8 mouse cellular contexts compared by ENCODE assay signal in genomic region chr16:3884201-3885064, GRCm38 (mm10). TPM values are rescaled to one million over a fixed set of nuclear protein-coding genes. Genes with fewer than 3 reads are reported as not detected.
A peak's percentile ranks its signal among the peaks of the same experiment; 100 is the strongest.
DNase-seq lines count a peak whose midpoint lies in the region; ATAC-seq and TF ChIP-seq lines count a peak whose summit lies in the region.

Gene Zfp597 (minus strand): TSS chr16:3884561.
Gene Gm20695 (plus strand): TSS chr16:3884648.

- peak within 1 kb of the TSS; percentile 74 for H3K4me3 ChIP-seq in embryonic facial prominence, embryonic 13.5 days
- H3K4me3 ChIP-seq in limb, embryonic 14.5 days (replicated peaks; ENCODE audit: low read length): peak within 1 kb of the TSS; percentile 90
- peak within 1 kb of the TSS; percentile 99 for H3K4me3 ChIP-seq in midbrain, postnatal 0 days (ENCODE audit: low read depth, low read length)

- TF ChIP-seq POLR2A in limb, embryonic 14.5 days (IDR thresholded peaks at IDR 0.05; ENCODE audit: borderline replicate concordance, extremely low read depth, insufficient read depth, insufficient read length): no peak

- peak within 1 kb of the TSS; percentile 92 for H3K27ac ChIP-seq in embryonic facial prominence, embryonic 13.5 days
- peak within 1 kb of the TSS; percentile 83 for H3K27ac ChIP-seq in limb, embryonic 14.5 days (replicated peaks; ENCODE audit: low read depth, low read length)
- H3K27ac ChIP-seq in midbrain, postnatal 0 days (ENCODE audit: low read depth, low read length): peak within 1 kb of the TSS; percentile 92

- ATAC-seq in embryonic facial prominence, embryonic 13.5 days (ENCODE audit: insufficient number of reproducible peaks, insufficient read depth, low FRiP score, low TSS enrichment, low read depth): peak; percentile 98
- ATAC-seq in limb, embryonic 14.5 days (ENCODE audit: low FRiP score, low read depth): peak; percentile 97
- ATAC-seq in midbrain, postnatal 0 days (ENCODE audit: low FRiP score): peak; percentile 98

- H3K36me3 ChIP-seq in embryonic facial prominence, embryonic 13.5 days: peaks cover 7% of the 10 kb centered on the region; the same call in 1 of the 2 replicates
- no peaks in the 10 kb centered on the region for H3K36me3 ChIP-seq in limb, embryonic 14.5 days (ENCODE audit: control insufficient read depth, insufficient read depth, low read length)
- peaks cover 4% of the 10 kb centered on the region; the same call in 1 of the 2 replicates for H3K36me3 ChIP-seq in midbrain, postnatal 0 days (ENCODE audit: insufficient read depth, low read length)

- DNase-seq in 3134 (ENCODE audit: extremely low read depth, insufficient read length, low spot score): peak; percentile 98
- DNase-seq in adrenal gland, postnatal 36 days: peak; percentile 98
- DNase-seq in heart, adult 8-10 months (ENCODE audit: low spot score): peak; percentile 90
- DNase-seq in kidney, adult 9 months: peak; percentile 95
- DNase-seq in limb, embryonic 14.5 days (ENCODE audit: low spot score): peak; percentile 96
- DNase-seq in midbrain, postnatal 0 days (ENCODE audit: low spot score): peak; percentile 96
- DNase-seq in spleen, postnatal 14 days (ENCODE audit: low spot score in 2 of 2): peak; percentile 92 to 94

- H3K9me3 ChIP-seq in embryonic facial prominence, embryonic 13.5 days: no peaks in the 10 kb centered on the region
- H3K9me3 ChIP-seq in limb, embryonic 14.5 days (ENCODE audit: control insufficient read depth, low read length): no peaks in the 10 kb centered on the region
- no peaks in the 10 kb centered on the region for H3K9me3 ChIP-seq in midbrain, postnatal 0 days (ENCODE audit: low read length)

- H3K4me1 ChIP-seq in embryonic facial prominence, embryonic 13.5 days: peaks cover 14% of the 10 kb centered on the region
- peaks cover 4% of the 10 kb centered on the region; the same call in 1 of the 2 replicates for H3K4me1 ChIP-seq in limb, embryonic 14.5 days (ENCODE audit: control insufficient read depth, insufficient read depth, low read length)
- peaks cover 8% of the 10 kb centered on the region; the same call in 1 of the 2 replicates for H3K4me1 ChIP-seq in midbrain, postnatal 0 days (ENCODE audit: insufficient read depth, low read length)

- peak within 1 kb of the TSS; percentile 82 for H3K9ac ChIP-seq in embryonic facial prominence, embryonic 13.5 days
- peak within 1 kb of the TSS; percentile 84 for H3K9ac ChIP-seq in limb, embryonic 14.5 days (ENCODE audit: low read depth, low read length, severe bottlenecking)
- H3K9ac ChIP-seq in midbrain, postnatal 0 days (replicated peaks; ENCODE audit: low read length, poor library complexity, severe bottlenecking): peak within 1 kb of the TSS; percentile 93

- under 1% methylated on average over 83 of the region's 88 CpGs for WGBS in embryonic facial prominence, embryonic 13.5 days
- under 1% methylated on average over 56 of the region's 88 CpGs for WGBS in limb, embryonic 14.5 days
- WGBS in midbrain, postnatal 0 days: under 1% methylated on average over 78 of the region's 88 CpGs

- H3K27me3 ChIP-seq in embryonic facial prominence, embryonic 13.5 days: no peaks in the 10 kb centered on the region
- H3K27me3 ChIP-seq in limb, embryonic 14.5 days (ENCODE audit: control insufficient read depth, insufficient read depth, low read length): no peaks in the 10 kb centered on the region
- no peaks in the 10 kb centered on the region for H3K27me3 ChIP-seq in midbrain, postnatal 0 days (ENCODE audit: insufficient read depth, low read length)

- H3K4me2 ChIP-seq in embryonic facial prominence, embryonic 13.5 days: peak within 1 kb of the TSS; percentile 71
- H3K4me2 ChIP-seq in limb, embryonic 14.5 days (replicated peaks; ENCODE audit: low read depth, low read length, severe bottlenecking): peak within 1 kb of the TSS; percentile 72
- peak within 1 kb of the TSS; percentile 73 for H3K4me2 ChIP-seq in midbrain, postnatal 0 days (ENCODE audit: low read depth, low read length, poor library complexity, severe bottlenecking)

- peak; percentile 50 for TF ChIP-seq CTCF in midbrain, postnatal 0 days (IDR thresholded peaks at IDR 0.05)

RNA-seq across cellular contexts. Expression of gene Zfp597, which starts in this region (rescaled TPM):
- total RNA-seq in adrenal gland, postnatal 36 days (2021): 10 to 100 TPM; 14.1 to 21.7 TPM
- polyA plus RNA-seq in embryonic facial prominence, embryonic 13.5 days (2015; fragmentation: Nextera tagmentation; extraction: Ambion mirVana): 5.7 and 6.0 TPM in 2 replicates
- 10 to 100 TPM; 10.9 to 13.9 (median 12.3) TPM for total RNA-seq in heart, adult 8-10 months (2022)
- 5.1 and 7.0 TPM in 2 replicates for polyA plus RNA-seq in limb, embryonic 14.5 days (2012; rRNA removed)
- polyA plus RNA-seq in limb, embryonic 14.5 days (2014; fragmentation: Nextera tagmentation; extraction: Ambion mirVana): 5.7 and 7.9 TPM in 2 replicates
- 43.4 and 53.9 TPM in 2 replicates for total RNA-seq in midbrain, postnatal 0 days (2014; rRNA removed)
- 12.6 and 14.9 TPM in 2 replicates for polyA plus RNA-seq in midbrain, postnatal 0 days (2015; fragmentation: Nextera tagmentation; extraction: Ambion mirVana)

RNA-seq across cellular contexts. Expression of gene Gm20695, which starts in this region (rescaled TPM):
- total RNA-seq in adrenal gland, postnatal 36 days (2021): 1 to 10 TPM; 1.3 to 1.5 TPM
- 2.1 TPM in 1 of 2 replicates, not detected in the other for polyA plus RNA-seq in embryonic facial prominence, embryonic 13.5 days (2015; fragmentation: Nextera tagmentation; extraction: Ambion mirVana)
- total RNA-seq in heart, adult 8-10 months (2022): 1 to 10 TPM in 1 of 4 experiments, under 1 TPM in 1, not detected in 2; 0.87 to 1.0 TPM
- 0.37 and 0.78 TPM in 2 replicates for polyA plus RNA-seq in limb, embryonic 14.5 days (2012; rRNA removed)
- polyA plus RNA-seq in limb, embryonic 14.5 days (2014; fragmentation: Nextera tagmentation; extraction: Ambion mirVana): 2.2 and 3.7 TPM in 2 replicates
- 0.93 TPM in 1 of 2 replicates, not detected in the other for total RNA-seq in midbrain, postnatal 0 days (2014; rRNA removed)
- 1.6 and 2.8 TPM in 2 replicates for polyA plus RNA-seq in midbrain, postnatal 0 days (2015; fragmentation: Nextera tagmentation; extraction: Ambion mirVana)

Comparison
In these comparisons a context has a peak if more than half of its experiments do, and no peak if none do; other contexts are left out.
1. Peak in every context shown above with its lines: DNase-seq, ATAC-seq, H3K4me3 ChIP-seq and H3K27ac ChIP-seq.